Mouse (Mus musculus) kidney, adult 11 months (tissue): Measurements from ENCODE around the gene Supt4a.
A peak's percentile ranks its signal among the peaks of the same experiment; 100 is the strongest.

Source experiments
- DNase-seq: peaks from one replicate; pipeline ENCODE4 v3.0.0; 2022

Gene Supt4a

DNA sequence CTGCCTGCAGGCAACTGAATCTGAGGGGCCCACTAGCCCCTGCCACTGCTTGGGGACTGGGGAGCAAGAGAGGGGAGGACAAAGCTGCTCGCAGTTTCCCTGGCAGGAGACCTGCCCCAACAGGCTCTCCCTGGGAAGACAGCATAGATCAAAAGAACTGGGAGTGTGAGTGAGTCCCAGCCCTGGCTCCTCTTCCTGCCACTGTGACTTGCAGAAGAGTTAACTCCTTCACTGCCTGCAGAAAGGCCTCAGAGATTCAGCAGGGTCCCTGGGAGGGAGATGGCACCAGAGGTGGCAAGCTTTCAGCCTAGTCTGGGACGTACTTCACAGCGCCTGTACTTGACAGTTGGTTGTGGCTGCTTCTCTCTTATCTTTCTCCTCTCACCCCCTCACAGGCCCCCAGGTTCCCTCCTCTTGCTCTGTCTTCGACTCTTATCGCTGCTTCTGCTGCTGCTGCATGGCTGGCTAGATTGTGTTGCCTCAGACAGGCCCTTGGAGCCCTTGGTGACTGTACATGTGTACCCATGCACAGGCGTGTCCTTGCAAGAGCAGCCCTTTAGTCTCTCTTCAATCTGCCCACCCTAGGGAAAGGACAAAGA lies 11.3 kb upstream of the Supt4a start:
- no peak for DNase-seq

DNA sequence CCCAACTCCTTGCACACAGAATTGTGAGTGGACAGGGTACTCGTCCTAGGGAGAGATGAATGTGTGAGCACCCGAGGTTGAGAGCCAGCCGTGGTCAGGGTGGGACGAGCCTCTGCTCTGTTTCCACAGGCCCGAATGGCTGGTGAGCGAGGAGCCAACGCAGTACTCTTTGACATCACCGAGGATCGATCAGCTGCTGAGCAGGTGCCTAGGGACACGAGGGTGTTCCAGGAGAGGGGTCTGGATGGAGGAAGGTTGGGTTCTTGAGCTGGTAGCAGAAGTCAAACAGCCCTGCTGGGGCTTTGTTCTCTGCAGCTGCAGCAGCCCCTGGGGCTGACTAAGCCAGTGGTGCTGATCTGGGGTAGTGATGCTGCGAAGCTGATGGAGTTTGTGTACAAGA lies 10.3 kb upstream of the Supt4a start:
- DNase-seq: no peak

DNA sequence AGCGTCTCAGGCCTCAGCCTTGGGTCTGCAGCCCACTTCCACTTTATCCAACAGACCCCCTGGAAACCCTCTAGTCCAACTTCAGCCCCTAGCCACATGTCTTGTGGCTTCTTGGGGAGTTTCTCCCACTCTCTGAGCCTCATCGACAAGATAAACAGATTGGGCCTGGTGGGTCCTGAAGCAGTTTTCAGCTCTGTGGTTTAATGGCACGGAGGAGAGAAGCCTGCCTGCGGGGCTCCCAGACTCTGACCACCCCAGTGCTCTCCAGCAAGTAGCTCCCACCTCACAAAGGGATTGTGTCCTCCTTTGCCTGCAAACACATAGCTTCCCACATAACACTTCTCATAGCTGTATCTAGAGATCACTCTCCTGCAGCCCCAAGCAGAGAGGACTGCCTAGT lies 9.9 kb upstream of the Supt4a start:
- no peak for DNase-seq

DNA sequence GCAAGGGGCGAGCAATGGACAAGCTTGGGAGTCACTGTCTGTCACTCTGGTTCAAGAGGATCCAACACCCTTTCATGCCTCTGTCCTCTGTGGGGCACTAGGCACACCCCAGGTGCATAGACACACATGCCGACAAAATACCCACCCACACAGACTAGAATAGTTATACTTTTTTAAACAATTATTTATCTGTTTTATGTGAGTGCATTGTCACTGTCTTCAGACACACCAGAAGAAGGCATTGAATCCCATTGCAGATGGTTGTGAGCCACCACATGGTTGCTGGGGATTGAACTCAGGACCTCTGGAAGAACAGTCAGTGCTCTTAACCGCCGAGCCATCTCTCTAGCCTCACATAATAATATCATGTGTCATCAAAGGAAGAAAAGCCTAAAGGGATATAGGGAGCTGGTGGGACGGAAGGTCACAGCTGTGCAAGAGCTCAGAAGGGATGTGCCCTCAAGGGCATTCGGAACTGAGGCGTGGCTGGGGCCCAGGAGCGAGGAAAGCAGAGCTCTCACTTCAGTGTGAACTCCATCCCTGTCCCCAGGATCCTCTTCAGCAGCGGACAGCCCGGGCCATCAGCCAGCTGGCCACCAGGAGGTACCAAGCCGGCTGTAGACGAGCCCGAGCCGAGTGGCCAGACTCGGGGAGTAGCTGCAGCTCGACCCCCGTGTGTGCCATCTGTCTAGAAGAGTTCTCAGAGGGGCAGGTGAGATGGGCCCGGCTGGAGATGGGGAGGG lies 8.3 kb upstream of the Supt4a start:
- DNase-seq: no peak

DNA sequence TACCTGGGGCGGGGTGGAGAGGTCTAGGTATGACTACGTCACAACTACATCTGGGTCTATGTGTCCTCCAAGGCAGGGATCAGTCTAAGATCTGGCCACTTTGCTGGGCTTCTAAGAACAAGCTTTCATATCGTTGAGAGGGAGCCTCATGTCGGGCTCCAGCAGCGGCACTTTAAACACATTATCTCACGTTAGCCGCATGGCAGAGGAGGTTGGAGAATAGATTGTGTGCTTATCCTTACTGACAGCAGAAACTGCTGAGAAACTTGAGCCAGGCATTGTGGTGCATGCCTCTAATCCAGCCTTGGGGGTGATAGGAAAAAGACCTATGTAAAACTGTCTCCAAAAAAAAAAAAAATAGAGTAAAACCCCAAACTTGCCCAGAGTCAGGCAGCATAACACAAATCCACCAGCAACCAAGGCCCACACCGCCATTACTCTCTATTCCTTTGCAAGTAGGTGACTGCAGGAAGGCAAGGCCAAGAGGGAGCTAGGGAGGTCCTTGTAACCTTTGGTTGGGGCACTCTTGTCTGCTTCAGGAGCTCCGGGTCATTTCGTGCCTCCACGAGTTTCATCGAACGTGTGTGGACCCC lies 7.7 kb upstream of the Supt4a start:
- DNase-seq: no peak

DNA sequence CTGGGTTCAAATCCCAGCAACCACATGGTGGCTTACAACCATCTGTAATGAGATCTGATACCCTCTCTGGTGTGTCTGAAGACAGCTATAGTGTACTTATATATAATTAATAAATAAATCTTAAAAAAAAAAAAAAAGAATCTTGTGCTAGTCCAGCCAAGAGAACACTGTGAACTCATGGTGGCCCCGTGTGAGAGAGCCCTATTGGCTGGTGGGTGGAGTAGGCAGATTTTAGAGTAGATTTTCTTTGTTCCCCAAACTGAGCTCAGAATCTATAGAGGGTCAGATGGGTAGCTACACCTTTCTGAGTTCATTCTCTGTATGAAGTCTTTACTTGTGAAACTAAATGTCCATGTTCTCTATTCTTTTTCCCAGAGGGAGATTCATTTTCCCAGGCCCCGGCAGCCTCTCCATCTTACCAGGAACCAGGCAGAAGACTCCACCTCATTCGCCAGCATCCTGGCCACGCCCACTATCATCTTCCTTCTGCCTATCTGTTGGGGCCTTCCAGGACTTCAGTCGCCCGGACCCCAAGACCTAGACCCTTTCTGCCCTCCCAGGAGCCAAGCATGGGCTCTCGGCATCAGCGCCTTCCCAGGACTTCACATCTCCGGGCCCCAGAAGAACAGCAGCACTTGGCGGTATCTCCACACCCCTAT lies 6.6 kb upstream of the Supt4a start:
- DNase-seq: no peak

DNA sequence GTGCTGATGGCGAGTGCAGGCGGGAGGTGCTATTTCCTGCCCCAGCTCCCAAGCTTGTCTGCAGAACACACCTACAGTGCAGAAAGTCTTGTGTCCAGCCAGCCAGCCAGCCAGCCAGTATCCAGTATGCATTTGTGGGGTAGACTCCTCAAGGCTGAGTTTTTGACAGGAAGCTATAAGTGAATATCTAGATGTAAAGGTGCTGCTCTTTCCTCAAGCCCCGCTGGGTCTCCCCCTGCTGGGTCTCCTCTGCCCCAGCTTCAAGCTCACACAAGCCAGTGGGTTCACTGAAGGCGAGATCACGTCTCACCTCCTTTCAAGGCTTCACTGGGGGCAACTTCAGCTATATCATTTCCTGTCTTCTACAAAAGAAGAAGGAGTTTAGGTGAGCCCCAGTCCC lies 3.0 kb upstream of the Supt4a start:
- no peak for DNase-seq

DNA sequence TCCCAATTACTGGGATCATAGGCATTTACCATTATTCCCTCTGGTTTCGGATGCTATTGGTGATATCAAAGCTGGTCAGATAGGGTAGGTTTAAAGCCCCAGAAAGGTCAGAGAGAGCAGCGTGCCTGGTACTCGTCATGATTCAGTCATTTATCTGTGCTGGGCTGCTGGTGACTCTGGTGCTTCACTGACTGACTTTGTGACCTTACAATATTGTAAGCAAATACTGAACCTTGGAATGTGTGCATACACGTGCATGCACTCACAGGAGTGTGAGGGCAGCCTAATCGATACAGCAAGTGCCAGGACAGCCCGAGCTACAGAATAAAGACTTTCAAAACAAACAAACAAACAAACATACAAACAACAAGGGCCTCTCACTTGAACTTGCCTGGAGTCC lies 1.7 kb upstream of the Supt4a start:
- no peak for DNase-seq

DNA sequence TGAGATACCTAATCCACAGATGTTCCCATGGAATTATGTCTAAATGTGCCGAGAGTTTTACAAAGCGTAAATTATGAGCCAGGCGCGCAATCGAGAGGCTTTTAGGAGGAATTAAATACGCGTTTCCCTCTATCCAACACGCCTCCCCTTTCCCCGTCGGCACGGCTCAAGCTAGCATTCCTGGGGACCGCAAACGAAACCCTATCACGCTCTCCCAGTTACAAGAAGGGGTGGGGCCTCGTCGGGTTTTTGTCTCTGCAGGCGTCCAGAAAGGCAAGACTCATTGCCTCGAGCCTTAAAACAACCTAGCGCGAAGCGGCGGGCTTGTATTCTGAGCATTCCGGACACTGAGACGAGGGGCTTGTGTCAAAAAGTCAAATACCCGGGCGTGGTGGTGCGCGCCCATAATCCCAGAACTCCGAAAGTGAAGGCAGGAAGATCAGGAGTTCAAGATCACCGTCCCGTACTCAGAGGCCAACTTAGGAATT lies 661 bp upstream of the Supt4a start:
- peak; percentile 59 for DNase-seq

DNA sequence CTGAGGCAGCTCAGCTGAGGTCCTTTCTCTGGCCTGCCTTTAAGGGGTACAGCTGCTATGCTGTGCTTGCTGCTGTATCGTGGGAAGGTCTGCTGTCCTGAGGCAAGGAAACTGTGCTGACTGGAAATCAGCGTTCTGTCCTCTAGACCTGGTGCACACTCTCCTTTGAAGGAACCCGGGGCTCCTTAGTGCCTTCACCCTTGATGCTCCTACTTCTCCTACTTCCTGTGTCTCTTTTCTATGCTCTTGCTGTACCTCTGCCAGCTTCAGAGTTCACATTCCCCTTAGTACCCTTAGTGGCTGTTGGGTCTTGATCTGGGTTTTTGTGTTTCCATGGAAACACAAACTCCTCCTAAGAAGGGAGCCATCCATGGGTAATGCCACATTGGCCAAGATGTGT lies 6.3 kb downstream of the Supt4a start:
- DNase-seq: no peak

DNA sequence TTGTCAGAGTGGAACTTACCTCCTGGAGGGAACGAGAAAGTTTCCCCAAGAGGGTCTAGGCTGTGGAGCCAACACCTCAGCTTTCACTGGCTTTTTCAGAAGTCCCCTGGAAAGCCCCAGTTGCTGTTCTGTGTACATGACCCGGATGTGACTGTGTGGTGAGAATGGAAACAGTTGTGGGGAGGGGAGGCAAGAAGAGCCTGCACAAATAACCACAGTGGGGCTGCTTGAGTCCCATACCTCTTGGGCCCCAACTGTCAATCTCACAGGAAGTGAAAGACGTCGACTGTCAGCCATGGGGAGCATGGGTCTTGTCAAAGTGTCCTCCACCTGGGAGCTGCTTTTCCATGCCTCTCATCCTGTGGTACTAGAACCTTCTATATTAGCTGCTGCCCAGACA lies 7.6 kb downstream of the Supt4a start:
- no peak for DNase-seq

DNA sequence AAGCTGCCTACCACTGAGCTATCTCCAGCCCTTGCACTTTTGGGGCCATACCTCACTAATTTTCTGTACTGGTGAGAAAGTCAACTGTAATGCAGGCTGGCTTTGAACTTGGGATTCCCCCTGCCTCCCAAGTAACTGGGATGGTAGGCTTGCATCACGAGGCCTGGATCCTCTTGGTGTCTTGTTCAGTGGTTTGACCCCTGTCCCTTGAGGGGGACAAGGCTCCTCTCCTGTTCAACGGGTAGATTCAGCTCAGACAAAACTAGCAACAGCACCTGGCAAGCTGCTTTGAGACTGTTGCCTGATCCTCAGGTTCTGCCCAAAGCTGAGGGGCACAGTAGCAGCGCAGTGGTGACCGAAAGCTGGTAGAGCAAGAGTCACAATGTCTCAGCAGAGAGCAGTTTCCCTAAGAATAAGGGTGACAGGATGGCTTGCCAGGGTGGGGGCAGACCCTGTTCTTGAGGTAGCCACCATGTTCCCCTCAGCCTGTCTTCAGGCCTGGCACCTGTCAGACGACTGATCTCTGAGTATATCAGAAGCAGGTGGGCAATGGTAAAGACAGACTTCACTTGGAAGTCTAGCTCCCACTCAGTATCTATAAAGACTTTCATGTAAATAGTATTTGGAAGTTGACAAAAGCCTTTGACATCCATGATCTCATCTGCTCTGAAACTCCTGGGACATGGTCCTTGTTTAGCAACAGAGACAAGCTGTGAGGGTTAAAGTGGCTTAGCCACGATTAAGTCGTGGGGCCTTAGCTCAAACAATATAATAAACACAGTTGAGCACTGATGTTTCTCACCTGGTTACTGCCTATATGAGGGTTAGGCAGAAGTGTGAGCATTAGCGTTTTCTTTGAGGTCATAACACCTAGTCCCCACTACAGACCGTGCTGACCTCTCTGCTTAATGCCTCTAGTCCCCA lies 8.5 kb downstream of the Supt4a start:
- no peak for DNase-seq

DNA sequence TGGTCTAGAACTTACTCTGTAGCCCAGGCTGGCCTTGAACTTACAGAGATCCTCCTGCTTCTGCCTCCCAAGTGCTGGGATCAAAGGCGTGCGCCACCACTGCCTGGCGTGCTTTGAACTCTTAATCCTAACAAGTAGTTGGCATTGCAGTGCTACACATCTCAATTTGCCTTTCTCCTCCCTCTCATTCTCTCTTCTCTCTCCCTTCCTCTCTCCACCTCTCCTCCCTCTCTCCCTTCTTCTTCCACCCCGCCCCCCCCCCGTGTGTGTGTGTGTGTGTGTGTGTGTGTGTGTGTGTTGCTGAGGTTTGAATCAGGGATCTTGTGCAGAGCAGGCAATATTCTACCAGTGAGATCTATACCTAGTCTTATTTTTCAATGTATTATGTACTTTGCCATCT lies 10.0 kb downstream of the Supt4a start:
- DNase-seq: no peak

DNA sequence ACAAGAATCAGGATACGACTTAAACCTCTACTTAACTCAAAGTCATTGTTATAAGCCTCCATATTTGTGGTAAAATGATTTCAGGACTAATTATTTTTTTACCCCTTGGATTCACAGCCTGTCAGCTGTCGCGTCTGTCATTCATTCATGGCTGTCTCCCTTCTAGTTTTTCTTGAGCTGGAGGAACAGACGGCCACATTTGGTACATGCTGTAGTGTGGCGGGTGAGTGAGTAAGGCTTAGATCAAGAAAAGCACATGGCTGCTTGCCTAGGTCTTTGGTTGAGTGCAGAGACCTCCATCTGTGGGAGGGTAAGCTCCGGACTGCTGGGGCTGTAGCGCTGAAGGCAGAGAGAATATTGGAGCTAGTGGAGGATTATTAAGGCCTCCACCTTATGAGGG lies 10.4 kb downstream of the Supt4a start:
- DNase-seq: no peak

DNA sequence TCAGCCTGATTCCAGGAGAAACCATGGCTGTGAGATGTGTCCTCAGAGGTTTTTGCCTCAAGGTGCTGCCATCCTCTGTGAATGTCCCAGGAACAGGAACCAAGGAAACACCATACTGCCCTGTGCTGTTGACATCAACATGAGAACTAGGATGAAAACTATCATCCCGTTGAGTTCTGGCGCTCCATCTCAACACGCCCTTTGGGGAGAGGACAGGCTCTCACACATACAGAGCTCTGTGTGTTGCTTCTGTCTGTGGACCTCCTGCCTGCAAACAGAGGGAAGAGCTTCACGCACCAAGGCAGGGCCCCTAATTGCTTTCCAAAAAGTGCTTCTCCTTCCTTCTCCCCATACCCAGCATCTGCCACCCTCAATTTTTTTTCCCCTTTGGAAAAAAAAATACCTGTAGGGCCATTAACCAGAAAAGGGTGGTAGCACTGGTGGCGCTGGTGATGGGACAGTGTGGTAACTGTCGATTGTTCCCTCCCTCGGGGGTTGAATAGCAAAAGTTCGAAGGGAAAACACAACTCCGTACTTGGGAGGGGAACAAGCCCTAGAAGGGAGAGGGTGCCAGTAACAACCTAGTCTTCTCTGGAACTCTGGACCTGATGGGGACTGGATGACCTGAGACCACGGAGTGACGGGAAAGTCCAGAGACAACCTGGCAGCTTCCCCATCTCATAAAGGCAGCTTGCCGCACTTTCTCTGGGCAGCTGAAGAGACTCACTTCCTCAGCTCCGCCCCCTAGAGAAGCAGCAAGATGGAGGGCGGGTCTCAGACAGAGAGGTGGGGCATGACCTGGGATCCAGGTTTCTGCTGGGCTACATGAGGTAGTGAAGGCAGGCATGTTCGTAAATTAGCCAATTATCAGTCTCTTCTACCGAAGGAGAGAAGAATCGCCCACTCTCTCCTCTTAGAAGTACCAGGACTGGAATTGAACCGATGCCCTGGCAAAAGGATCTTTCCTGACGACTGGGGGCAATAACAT lies 11.1 kb downstream of the Supt4a start:
- no peak for DNase-seq

DNA sequence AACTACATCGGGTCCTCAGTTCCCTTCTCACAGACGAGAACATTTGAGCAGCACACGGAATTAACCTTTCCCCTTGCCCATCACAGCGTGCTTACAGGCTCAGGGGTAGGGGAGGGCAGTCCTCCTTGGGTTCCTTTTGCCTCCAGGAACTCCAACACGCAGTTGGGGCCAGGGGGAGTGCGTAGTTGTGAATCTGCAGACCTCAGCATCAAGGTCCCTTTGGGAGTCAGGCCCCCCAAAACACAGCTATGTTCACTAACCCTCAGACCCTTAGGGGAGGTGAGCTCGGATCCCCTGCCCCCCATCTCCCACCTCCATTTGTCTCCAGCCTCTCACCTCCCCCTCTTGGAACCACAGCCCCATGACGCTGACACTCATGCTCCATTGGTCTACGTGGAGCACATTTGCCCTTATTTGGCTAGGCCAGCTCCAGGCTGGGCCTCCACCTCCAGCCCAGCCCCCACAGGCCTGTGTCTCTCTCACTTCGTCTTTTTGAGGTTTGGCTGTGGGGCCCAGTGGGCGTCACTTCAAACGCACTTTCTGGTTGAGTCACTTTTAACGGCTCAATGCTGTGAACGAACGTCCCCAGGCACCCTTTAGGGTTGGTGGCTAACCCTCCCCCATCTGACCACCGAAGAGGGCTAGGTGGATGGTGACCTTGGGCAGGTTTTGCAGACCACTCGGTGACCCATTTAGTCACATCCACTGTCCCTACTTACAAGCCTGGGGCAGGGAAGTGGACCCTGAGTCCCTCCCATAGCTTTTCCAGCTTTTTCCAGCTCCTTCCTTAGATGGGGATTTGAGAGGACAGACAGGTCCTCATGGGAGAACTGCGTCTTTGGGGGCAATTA lies 12.1 kb downstream of the Supt4a start:
- DNase-seq: peak; percentile 40

DNA sequence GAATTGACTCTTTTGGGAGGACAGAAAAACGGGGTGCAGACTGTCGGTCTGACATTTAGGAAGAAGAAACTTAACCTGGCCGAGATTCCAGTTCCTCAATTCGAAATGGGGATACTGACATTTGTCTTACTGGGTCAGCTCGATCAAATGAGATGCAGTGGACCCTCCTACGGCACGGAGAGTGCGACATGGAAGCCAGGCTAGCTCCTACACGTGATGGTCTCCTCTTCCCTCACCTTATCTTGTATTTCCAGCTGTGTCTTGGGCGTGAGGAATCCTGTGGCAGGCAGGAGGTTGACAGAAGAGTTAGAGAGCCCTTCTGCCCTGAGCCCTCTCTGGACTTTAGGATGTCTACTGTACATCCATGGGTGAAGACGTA lies 12.7 kb downstream of the Supt4a start:
- DNase-seq: no peak

DNA sequence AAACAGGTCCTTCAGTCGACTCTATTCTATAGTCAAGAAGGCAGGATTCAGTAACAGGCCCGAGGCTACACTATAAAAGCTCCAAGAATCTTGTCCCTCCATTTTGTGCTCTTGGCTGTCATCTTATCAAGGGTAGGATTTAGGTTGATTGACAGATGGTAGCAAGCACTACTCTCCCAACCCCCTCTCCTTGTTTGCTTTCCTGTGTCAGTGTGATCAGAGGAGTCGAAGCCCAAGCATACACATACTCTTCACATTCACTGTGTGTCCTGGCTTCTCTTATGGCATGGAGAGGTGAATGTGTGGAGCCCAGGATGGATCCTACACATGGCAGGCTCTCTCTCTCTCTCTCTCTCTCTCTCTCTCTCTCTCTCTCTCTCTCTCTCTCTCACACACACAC lies 13.2 kb downstream of the Supt4a start:
- no peak for DNase-seq

DNA sequence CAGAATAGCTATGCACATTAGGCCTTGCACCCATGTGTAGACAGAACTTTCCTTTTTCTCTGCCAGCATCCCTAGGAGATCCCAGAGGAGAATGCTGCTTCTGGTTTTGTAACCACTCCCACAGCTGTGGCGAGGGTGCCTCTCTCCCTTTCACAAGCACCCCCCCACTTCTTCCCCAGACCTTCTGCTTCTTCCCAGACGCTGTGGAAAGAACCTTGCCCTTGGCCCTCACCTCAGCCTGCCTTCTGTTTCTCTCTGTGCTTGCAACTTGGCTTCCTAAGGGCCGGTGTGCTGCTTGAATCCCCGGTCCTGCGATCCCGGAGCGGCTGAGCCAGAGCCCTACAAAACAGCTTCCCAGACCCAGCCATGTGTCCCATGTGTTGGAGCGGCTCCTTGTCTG lies 13.7 kb downstream of the Supt4a start:
- DNase-seq: no peak

DNA sequence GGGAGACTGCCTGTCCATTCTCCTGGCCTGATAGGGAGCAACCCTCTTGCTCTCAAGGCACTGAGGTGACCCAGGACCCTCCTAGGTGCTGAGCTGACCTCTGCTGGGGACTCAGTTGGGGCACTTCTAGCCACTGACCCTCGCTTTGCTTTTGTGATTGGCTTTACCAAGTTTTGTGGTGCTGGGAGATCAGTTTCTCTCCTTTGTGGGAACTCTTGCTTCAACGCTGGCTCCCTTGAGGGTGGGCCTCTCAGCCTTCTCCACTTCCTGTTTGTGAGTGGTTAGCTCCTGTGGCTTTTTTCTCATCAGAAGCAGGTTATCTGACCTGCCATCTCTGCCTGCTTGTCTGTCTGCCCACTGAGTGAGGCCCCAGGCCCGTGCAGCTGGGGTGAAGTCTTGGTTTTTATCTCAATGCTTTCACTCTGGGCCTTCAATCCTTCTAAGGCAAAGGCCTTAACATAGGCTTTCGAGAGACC lies 14.2 kb downstream of the Supt4a start:
- DNase-seq: no peak
